Comparison of ENCODE assay signal across 24 mouse cellular contexts in genomic region chr8:15244770-15245485, GRCm38 (mm10).
"Had no signal": no experiment of that assay in that cellular context is flagged by ENCODE, and none has a peak within 500 bp of the region (broad histone marks: within the 10 kb centered on the region; RNA-seq: fewer than 3 reads in every experiment).

No protein-coding gene starts in this region.

- H3K4me1 ChIP-seq: kidney, embryonic 15.5 days; limb, embryonic 12.5 days; limb, embryonic 15.5 days; midbrain, embryonic 12.5 days; midbrain, embryonic 15.5 days; neural tube, embryonic 13.5 days; stomach, embryonic 15.5 days had no signal

- H3K9ac ChIP-seq: kidney, embryonic 15.5 days; limb, embryonic 12.5 days; limb, embryonic 15.5 days; liver, embryonic 14.5 days; liver, postnatal 0 days; lung, embryonic 14.5 days; midbrain, embryonic 12.5 days; midbrain, embryonic 15.5 days; neural tube, embryonic 13.5 days; stomach, embryonic 15.5 days had no signal

- ATAC-seq: liver, postnatal 0 days; lung, postnatal 0 days; midbrain, embryonic 15.5 days had no signal

- H3K4me2 ChIP-seq: kidney, embryonic 15.5 days; limb, embryonic 12.5 days; limb, embryonic 15.5 days; liver, embryonic 11.5 days; lung, embryonic 14.5 days; midbrain, embryonic 12.5 days; midbrain, embryonic 15.5 days; neural tube, embryonic 13.5 days; stomach, embryonic 15.5 days had no signal

- H3K36me3 ChIP-seq: kidney, embryonic 15.5 days; limb, embryonic 12.5 days; limb, embryonic 15.5 days; midbrain, embryonic 12.5 days; midbrain, embryonic 15.5 days; neural tube, embryonic 13.5 days; stomach, embryonic 15.5 days had no signal

- DNase-seq: kidney, adult 8-10 months; kidney, postnatal 10 days; kidney, postnatal 36 days; layer of hippocampus, postnatal 36 days; left cerebral cortex, postnatal 4 days; liver, postnatal 0 days; lung, embryonic 14.5 days; retina, postnatal 1 day; right cerebral cortex, postnatal 25 days; spleen, adult 18-20 months; thymus, adult 18-20 months; thymus, postnatal 36 days had no signal

- H3K27ac ChIP-seq: kidney, embryonic 15.5 days; limb, embryonic 12.5 days; limb, embryonic 15.5 days; liver, embryonic 14.5 days; macrophage; midbrain, embryonic 12.5 days; midbrain, embryonic 15.5 days; neural tube, embryonic 13.5 days; stomach, embryonic 15.5 days had no signal

- H3K4me3 ChIP-seq: kidney, embryonic 15.5 days; limb, embryonic 12.5 days; limb, embryonic 15.5 days; midbrain, embryonic 12.5 days; midbrain, embryonic 15.5 days; myocyte; neural tube, embryonic 13.5 days; stomach, embryonic 15.5 days had no signal

- H3K27me3 ChIP-seq: kidney, embryonic 15.5 days; limb, embryonic 12.5 days; limb, embryonic 15.5 days; midbrain, embryonic 12.5 days; midbrain, embryonic 15.5 days; neural tube, embryonic 13.5 days; stomach, embryonic 15.5 days had no signal

- H3K9me3 ChIP-seq: kidney, embryonic 15.5 days; limb, embryonic 12.5 days; limb, embryonic 15.5 days; midbrain, embryonic 12.5 days; midbrain, embryonic 15.5 days; neural tube, embryonic 13.5 days; stomach, embryonic 15.5 days had no signal
